Mouse (Mus musculus): Measurements from ENCODE around the gene Ece1. TPM values are rescaled to one million over a fixed set of nuclear protein-coding genes. Genes with fewer than 3 reads are reported as not detected.
"Not testable (repeated sequence)": the region's sequence is repeated elsewhere in the genome, so short reads cannot be mapped to it uniquely, and the experiment has no call there.

Ece1 gene
- total and polyA plus RNA-seq, 2 experiments from 2014 or later, result 23.7 to 36.3 TPM

- no peak overlapping the region for H3K9ac ChIP-seq (replicated peaks; ENCODE audit: low read length, poor library complexity, severe bottlenecking)
- H3K4me1 ChIP-seq (ENCODE audit: insufficient read depth, low read length), result no peaks in the 10 kb centered on the region
- peak; percentile 99 for TF ChIP-seq CTCF (IDR thresholded peaks at IDR 0.05)
- H3K36me3 ChIP-seq (ENCODE audit: insufficient read depth, low read length), result no peaks in the 10 kb centered on the region
- H3K4me3 ChIP-seq (ENCODE audit: low read depth, low read length), result no peak overlapping the region
- no peaks in the 10 kb centered on the region for H3K9me3 ChIP-seq (ENCODE audit: low read length)
- WGBS, result 23% methylated on average over 11 of the region's 11 CpGs
- no peaks in the 10 kb centered on the region for H3K27me3 ChIP-seq (ENCODE audit: insufficient read depth, low read length)
- no peak overlapping the region for H3K4me2 ChIP-seq (ENCODE audit: low read depth, low read length, poor library complexity, severe bottlenecking)
- DNase-seq (ENCODE audit: low spot score), result peak; percentile 83
- ATAC-seq (ENCODE audit: low FRiP score), result no peak
- no peak overlapping the region for H3K27ac ChIP-seq (ENCODE audit: low read depth, low read length)
Measured at GRCm38 (mm10) chr4:137844656-137845055, 17.4 kb upstream of the Ece1 start.

GRCm38 (mm10) chr4:137847651-137848050 lies 14.4 kb upstream of the Ece1 start:
- not testable (repeated sequence) for H3K27me3 ChIP-seq (ENCODE audit: insufficient read depth, low read length); ATAC-seq (ENCODE audit: low FRiP score); H3K9me3 ChIP-seq (ENCODE audit: low read length); DNase-seq (ENCODE audit: low spot score); H3K4me3 ChIP-seq (ENCODE audit: low read depth, low read length); H3K4me2 ChIP-seq (ENCODE audit: low read depth, low read length, poor library complexity, severe bottlenecking); H3K27ac ChIP-seq (ENCODE audit: low read depth, low read length); H3K36me3 ChIP-seq (ENCODE audit: insufficient read depth, low read length); H3K9ac ChIP-seq (replicated peaks; ENCODE audit: low read length, poor library complexity, severe bottlenecking); H3K4me1 ChIP-seq (ENCODE audit: insufficient read depth, low read length)
- 77% methylated on average over 8 of the region's 8 CpGs for WGBS

- DNase-seq (ENCODE audit: low spot score), result no peak
- Histone ChIP-seq H3K36me3 (ENCODE audit: insufficient read depth, low read length) (no peaks in the 10 kb centered on the region), H3K27ac (ENCODE audit: low read depth, low read length) (no peak overlapping the region), H3K9me3 (ENCODE audit: low read length) (no peaks in the 10 kb centered on the region), H3K4me2 (ENCODE audit: low read depth, low read length, poor library complexity, severe bottlenecking) (no peak overlapping the region), H3K4me3 (ENCODE audit: low read depth, low read length) (no peak overlapping the region), H3K4me1 (ENCODE audit: insufficient read depth, low read length) (no peaks in the 10 kb centered on the region), H3K27me3 (ENCODE audit: insufficient read depth, low read length) (no peaks in the 10 kb centered on the region), H3K9ac (replicated peaks; ENCODE audit: low read length, poor library complexity, severe bottlenecking) (no peak overlapping the region)
- 97% methylated on average over 6 of the region's 6 CpGs for WGBS
- no peak for ATAC-seq (ENCODE audit: low FRiP score)
- TF ChIP-seq CTCF (IDR thresholded peaks at IDR 0.05), result no peak
Measured at GRCm38 (mm10) chr4:137850161-137850560, 11.9 kb upstream of the Ece1 start.

- Histone ChIP-seq H3K27ac (ENCODE audit: low read depth, low read length) (no peak overlapping the region), H3K4me2 (ENCODE audit: low read depth, low read length, poor library complexity, severe bottlenecking) (no peak overlapping the region), H3K9me3 (ENCODE audit: low read length) (no peaks in the 10 kb centered on the region), H3K36me3 (ENCODE audit: insufficient read depth, low read length) (no peaks in the 10 kb centered on the region), H3K4me1 (ENCODE audit: insufficient read depth, low read length) (no peaks in the 10 kb centered on the region), H3K4me3 (ENCODE audit: low read depth, low read length) (no peak overlapping the region), H3K27me3 (ENCODE audit: insufficient read depth, low read length) (no peaks in the 10 kb centered on the region), H3K9ac (replicated peaks; ENCODE audit: low read length, poor library complexity, severe bottlenecking) (no peak overlapping the region)
- TF ChIP-seq CTCF (IDR thresholded peaks at IDR 0.05), result peak; percentile 81
- ATAC-seq (ENCODE audit: low FRiP score) (no peak), DNase-seq (ENCODE audit: low spot score) (peak; percentile 82)
- WGBS, result 55% methylated on average over 2 of the region's 2 CpGs
Measured at GRCm38 (mm10) chr4:137851484-137851883, 10.6 kb upstream of the Ece1 start.

GRCm38 (mm10) chr4:137853822-137854221 lies 8.2 kb upstream of the Ece1 start:
- ATAC-seq (ENCODE audit: low FRiP score) (no peak), DNase-seq (ENCODE audit: low spot score) (no peak)
- Histone ChIP-seq H3K27ac (ENCODE audit: low read depth, low read length) (no peak overlapping the region), H3K27me3 (ENCODE audit: insufficient read depth, low read length) (no peaks in the 10 kb centered on the region), H3K4me1 (ENCODE audit: insufficient read depth, low read length) (no peaks in the 10 kb centered on the region), H3K4me3 (ENCODE audit: low read depth, low read length) (no peak overlapping the region), H3K9me3 (ENCODE audit: low read length) (no peaks in the 10 kb centered on the region), H3K4me2 (ENCODE audit: low read depth, low read length, poor library complexity, severe bottlenecking) (no peak overlapping the region), H3K9ac (replicated peaks; ENCODE audit: low read length, poor library complexity, severe bottlenecking) (no peak overlapping the region), H3K36me3 (ENCODE audit: insufficient read depth, low read length) (no peaks in the 10 kb centered on the region)
- TF ChIP-seq CTCF (IDR thresholded peaks at IDR 0.05), result no peak
- 92% methylated on average over 6 of the region's 6 CpGs for WGBS

GRCm38 (mm10) chr4:137855741-137856341 lies 6.2 kb upstream of the Ece1 start:
- ATAC-seq (ENCODE audit: low FRiP score) (no peak), DNase-seq (ENCODE audit: low spot score) (no peak)
- H3K4me3 ChIP-seq (ENCODE audit: low read depth, low read length), result no peak overlapping the region
- no peaks in the 10 kb centered on the region for H3K36me3 ChIP-seq (ENCODE audit: insufficient read depth, low read length)
- TF ChIP-seq CTCF (IDR thresholded peaks at IDR 0.05), result no peak
- H3K27me3 ChIP-seq (ENCODE audit: insufficient read depth, low read length), result no peaks in the 10 kb centered on the region
- no peak overlapping the region for H3K9ac ChIP-seq (replicated peaks; ENCODE audit: low read length, poor library complexity, severe bottlenecking)
- no peak overlapping the region for H3K4me2 ChIP-seq (ENCODE audit: low read depth, low read length, poor library complexity, severe bottlenecking)
- 45% methylated on average over 9 of the region's 9 CpGs for WGBS
- H3K4me1 ChIP-seq (ENCODE audit: insufficient read depth, low read length), result no peaks in the 10 kb centered on the region
- no peaks in the 10 kb centered on the region for H3K9me3 ChIP-seq (ENCODE audit: low read length)
- H3K27ac ChIP-seq (ENCODE audit: low read depth, low read length), result no peak overlapping the region
